Mouse (Mus musculus) cortical plate, adult 2 months (tissue): ENCODE measurements around the gene Elf2.
"Not testable (repeated sequence)": the region's sequence is repeated elsewhere in the genome, so short reads cannot be mapped to it uniquely, and the experiment has no call there.

Source experiments
- CTCF ChIP-seq: fragments of 200-500 bp; IDR thresholded peaks from 2 replicates; pipeline ENCODE4 v1.5.1; 2011; ENCODE audit warnings: mild to moderate bottlenecking, control low read depth, low read length; ENCODE audit not compliant: insufficient read depth; ENCODE audit errors: extremely low read depth
- POLR2A ChIP-seq: fragments of 200-500 bp; IDR thresholded peaks from 2 replicates; pipeline ENCODE4 v1.6.1; 2011; ENCODE audit warnings: mild to moderate bottlenecking, low read length, control low read depth; ENCODE audit not compliant: insufficient read depth; ENCODE audit errors: extremely low read depth

DNA sequence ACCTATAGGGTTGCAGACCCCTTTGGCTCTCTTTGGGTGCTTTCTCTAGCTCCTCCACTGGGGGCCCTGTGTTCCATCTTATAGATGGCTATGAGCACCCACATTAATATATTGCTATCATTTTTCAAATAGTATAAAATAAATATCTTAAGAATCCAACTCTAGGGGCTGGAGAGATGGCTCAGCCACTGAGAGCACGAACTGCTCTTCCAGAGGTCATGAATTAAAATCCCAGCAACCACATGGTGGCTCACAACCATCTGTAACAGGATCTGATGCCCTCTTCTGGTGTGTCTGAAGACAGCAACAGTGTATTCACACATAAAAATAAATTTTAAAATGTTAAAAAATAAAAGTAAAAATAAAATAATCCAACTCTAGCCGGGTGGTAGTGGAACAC lies 4.6 kb upstream of the Elf2 start:
- not testable (repeated sequence) for TF ChIP-seq CTCF, POLR2A
